Mouse (Mus musculus): ENCODE measurements at regions not wholly inside any gene's neighbourhood (a gene's known extent, or its start where the extent isn't known, plus 50 kb on each side); places are given as distances from the start of the nearest gene placed in this dataset.

DNA sequence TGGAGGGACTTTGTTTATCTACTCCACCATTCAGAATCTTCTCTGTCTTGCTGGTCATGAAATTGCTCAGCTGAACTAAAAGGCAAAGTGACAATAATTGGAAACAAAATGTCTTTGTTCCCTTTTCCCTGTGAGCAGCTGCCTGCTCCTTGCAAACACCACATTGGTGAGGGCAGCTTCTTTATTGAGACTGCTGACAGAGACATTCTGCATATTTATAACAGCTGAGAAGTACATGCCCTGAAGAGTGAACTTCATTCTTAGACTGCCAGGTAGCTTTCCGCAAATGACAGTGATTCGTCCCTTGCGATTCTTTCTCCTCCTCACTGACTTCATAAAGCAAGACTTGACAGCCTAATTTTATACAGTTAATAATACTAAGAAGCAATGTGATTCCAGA lies 237.0 kb downstream of the Cps1 start:
- DNase-seq (ENCODE audit: low spot score): no peak

DNA sequence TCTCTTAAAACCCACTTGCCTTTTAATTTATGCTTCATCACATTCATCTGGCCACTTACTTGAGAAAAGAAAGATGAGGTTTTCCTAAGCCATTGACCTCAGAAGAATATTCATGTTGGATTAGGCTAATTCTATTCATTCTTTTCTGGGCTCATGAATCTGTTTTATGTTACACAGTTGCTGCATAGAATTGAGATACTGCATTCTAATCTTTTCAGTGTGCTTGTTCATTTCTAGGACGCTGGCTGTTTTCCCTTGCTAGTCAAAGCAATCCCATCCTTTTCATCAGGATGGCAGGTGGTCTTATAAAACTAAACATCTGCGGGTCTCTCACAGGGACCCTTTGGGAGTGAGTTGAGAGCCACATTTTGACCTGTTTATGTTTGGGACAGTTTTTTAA lies 243.2 kb downstream of the Cps1 start:
- no peak for DNase-seq (ENCODE audit: low spot score)

DNA sequence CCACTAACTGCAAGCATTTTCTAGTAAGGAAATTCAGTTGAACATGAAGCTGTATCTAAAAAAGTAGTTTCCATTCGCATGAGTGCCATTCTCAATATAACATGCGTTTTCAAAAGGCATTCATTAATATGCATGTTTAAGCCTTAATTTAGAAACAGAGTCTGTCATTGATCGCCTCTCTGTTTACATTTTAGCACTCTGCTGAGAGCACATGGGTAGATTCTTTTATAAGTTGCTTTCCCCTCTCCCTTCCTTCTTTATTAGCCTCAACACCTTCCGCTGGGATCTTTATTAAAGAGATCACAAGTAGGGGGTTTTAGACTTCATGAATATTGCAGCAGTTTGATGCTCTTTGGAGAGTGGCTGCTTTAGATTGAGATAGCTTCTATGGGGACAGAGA lies 243.7 kb downstream of the Cps1 start:
- no peak for DNase-seq (ENCODE audit: low spot score)

DNA sequence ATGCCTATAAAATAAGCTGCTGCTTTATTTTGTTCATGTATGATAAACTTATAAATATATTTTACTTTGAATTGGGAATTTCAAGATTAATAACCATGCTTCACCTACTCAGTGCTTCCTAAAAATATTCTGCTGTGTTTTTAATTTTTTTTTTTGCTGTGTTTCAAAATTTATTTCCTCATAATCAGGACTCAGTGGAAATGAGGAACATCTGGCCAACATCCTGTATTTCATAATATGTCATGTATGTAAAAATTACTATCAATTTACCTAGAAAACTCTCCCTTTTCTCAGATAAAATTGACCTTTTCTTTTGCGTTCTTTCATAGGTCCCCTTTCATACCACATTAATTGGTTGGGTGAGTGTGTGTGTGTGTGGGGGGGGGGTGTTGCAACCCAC lies 259.5 kb downstream of the Cps1 start:
- no peak for DNase-seq (ENCODE audit: low spot score)

- no peak for DNase-seq (ENCODE audit: low spot score)
Observed at GRCm38 (mm10) chr1:67385377-67385776, 262.6 kb downstream of the Cps1 start.

DNA sequence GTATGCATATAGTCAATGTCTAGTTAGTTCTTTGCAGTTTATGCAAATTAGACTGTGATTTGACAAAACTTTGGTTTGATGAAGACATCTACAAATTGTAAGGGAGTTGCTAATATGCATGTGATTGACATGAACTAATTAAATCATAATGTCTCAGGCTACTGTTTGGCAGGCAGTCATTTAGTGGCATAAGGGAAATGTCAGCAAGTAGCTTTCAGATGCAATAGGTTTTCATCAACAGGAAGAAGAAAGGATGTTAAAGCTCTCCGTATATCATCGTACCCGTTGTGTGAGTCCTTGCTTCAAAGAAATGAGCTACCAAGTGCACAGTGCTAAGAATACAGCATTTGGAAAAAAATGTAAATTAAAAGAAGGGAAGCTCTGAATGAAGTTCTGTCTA lies 264.1 kb downstream of the Cps1 start:
- DNase-seq (ENCODE audit: low spot score): no peak

DNA sequence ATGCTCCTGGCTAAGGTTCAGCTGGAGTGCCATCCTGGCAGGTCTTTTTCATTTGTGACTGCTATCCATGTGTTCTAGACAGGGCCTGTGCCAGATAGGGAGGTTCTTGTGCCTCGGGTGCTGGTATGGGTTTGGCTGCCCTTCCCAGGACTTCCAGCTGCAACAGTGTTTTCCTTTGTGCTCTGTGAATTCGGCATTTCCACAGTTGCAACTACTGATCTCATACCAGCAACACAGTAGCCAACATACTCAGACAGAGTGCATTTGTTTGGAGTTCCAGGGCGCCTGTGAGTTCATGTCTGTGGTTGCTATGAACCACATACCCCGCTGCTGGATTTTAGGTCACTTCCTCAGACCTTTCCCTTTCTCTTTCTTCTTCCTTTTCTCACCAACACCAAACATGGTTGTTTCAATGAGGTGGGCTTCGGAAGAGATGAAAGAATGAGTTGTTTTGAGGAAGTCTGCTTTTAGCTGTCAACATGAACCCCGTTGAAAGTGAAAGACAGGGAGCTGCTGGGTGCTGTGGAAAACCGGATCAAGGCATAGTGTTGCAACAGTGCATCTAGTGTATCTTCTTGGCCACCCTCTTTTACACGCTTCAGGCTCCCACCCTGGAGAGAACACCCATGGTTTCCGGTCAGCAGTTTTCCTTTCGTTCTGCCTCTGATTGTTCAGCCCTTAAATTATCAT lies 275.1 kb downstream of the Cps1 start:
- no peak for DNase-seq (ENCODE audit: low spot score)

- DNase-seq (ENCODE audit: low spot score): no peak
Observed at GRCm38 (mm10) chr1:67409531-67409930, 286.7 kb downstream of the Cps1 start.

DNA sequence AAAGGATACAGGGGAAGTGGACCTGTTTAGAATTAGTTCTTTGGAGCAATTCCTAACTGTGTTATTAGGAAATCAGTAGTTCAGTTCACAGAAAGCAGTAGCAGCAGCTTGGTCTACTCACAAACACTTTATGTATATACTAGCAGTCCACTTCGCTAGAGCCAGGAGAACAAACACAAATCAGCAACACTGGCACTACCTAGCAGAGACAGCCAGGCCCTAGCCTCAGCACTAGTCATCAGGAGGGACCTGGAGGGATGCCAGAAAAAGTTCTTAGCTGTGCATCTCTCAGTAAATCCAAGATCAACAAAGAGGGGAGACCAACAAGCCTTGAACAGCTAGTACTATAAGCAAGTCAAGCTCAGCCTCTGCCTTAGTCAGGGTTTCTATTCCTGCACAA lies 294.4 kb downstream of the Cps1 start:
- DNase-seq (ENCODE audit: low spot score): no peak

DNA sequence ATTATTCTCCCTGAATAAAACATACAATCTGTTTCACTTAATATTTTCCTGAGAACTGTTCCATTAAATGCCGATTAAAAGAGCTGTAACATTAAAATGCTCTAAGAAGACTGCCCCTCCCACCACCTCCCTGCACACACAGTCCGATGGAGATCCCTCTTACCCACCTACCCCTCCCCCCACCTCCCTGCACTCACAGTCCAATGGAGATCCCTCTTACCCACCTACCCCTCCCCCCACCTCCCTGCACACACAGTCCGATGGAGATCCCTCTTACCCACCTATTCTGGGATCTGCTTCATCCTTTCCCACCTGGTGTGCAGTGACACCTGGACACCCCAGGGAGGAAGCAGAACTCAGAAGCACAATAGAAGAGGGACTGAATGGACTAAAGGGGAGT lies 305.6 kb downstream of the Cps1 start:
- no peak for DNase-seq (ENCODE audit: low spot score)

DNA sequence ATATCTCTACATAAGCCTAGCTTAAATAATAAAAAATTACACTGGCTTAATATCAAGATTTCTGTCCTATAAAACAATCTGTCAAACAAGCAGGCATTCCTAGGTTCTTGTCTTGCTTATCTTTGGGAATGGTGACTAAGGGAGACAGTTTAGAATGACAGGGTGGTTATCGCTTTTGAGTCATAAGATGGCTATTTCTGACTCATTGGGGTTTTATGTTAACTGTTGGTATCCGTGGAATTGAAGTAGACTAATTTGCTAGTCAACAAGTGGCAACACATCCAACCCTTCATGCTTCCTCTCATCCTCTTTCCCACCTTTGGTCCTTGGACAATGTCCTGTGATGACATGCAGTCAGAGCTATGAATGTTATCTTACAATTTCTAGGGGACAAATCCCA lies 328.0 kb downstream of the Cps1 start:
- no peak for DNase-seq (ENCODE audit: low spot score)

DNA sequence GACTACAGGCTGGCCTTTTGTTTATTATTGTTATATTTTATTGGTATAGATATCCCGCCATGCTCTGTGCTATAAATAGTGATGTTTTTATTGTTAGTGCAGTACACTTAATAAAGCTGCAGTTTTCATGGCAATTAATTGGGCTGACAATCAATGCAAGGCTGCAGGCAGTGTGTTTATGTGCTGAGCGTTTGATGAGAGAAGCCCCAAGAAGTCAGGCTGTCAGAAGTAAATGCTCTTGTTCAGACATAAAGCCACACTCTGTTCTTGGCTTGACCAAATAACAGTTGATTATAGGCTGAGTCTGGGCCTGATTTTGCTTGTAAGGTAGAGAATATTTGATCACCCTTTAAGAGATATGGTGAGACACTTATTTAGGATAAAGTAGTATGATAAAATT lies 341.4 kb downstream of the Cps1 start:
- no peak for DNase-seq (ENCODE audit: low spot score)

DNA sequence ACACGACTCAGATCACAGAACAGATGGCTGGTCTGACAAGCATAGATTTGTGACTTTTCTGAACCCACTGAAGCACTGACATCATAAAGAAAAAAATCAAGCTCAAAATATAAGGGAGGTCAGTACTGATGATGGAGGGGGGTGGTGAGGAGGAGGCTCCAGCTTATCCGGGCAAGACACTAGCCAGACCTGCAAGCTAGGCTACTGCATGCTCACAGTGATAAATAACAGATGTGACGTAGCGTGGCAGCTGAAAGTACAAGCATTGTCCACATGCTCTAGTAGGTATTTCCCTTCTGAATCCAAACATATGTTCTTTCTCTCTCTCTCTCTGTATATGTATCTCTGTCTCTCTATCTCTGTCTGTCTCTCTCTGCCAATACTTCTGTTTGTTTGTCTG lies 342.7 kb downstream of the Cps1 start:
- peak; percentile 55 for DNase-seq (ENCODE audit: low spot score)

DNA sequence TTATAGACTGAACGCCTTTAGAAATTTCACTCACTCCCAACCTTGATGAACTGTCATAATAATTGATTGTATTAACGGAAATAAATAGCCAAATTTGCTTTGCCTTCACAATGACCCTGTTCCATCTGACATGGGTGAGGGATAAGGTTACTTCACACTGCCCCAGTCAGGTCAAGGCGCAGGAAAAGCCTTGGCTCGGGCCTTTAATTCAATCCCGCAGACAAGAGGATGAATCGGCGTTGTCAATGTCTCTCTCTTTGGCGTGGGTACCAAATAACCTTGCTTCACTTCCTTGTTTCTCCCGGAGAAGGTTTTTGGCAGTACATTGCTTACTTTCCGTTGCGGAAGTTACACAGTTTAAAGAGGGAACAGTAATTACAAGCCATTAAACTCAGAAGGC lies 354.2 kb downstream of the Cps1 start:
- DNase-seq (ENCODE audit: low spot score): no peak

DNA sequence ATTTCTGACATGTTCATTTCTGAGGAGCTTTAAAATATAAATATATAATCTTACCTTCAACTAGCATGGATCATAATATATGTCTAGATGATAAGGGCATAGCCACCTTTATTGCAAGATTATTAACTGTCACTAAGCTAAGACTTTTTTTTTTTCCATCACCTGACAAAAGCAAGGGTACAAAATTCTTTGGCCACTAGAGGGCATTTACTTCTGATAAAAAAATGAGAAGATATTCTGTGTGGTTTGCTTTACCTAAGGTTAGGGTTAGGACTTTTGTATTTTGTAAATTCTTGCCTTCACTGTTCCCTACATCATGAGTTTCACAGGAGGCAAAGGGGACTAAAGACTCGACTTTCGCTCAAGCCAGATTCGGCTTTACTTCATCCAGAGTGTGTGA lies 355.1 kb downstream of the Cps1 start:
- DNase-seq (ENCODE audit: low spot score): no peak

DNA sequence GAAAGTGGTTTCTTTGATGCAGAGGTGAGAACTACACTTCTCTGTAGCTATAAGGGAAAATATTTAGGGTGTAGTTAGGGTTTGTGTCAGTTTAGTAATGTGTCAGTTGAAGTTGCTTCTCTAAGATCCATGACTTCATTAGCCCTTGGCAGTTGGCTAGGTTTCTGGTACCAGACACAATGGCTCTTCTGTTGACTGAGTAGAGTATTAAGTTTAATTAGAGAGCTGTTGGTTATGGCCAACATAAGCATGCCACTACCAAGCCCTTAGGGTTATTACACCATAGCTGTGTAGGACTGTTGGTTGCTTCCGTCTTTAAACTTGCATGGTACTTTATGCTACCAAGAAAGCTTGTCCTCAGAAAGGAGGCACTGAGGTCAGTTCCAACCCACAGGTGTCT lies 359.1 kb downstream of the Cps1 start:
- no peak for DNase-seq (ENCODE audit: low spot score)

- no peak for DNase-seq (ENCODE audit: low spot score)
Observed at GRCm38 (mm10) chr1:67504140-67504539, 381.3 kb downstream of the Cps1 start.

DNA sequence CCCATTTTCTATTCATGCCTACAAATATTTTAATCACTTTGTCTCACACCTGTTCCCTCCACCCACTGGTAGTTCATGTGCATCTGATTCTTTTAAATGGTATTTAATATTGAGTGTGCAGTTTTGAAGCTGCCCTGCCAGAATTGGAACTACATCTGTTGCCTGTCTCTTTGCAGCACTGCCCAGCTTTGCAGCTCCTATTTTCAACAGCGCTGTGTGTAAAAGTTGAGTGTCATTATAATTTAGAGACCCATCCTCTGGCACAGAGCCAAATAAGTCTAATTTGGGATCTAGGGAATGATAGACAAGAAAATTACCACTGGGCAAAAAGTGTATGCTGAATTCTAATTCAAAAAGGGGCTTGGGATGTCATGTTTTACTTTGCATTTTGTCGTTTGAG lies 382.9 kb downstream of the Cps1 start:
- DNase-seq (ENCODE audit: low spot score): no peak

DNA sequence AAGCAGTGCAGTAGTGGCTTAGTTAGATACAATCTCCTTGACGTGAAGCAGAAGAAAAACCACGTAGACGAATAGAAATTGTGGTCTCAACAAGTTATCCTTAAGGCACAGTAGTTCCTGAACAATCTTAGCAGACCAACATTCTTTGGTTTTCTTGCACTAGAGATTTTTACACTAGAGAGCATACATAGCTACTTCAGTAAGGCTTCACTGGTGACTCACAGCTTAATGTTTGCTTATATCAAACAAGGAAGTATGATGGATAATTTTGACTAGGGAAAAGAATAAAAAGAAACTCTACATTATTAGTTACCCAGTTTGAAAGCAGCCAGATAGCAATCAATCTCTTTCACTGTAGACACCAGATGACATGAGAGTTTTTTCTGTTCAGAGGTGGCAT lies 395.5 kb downstream of the Cps1 start:
- no peak for DNase-seq (ENCODE audit: low spot score)

- DNase-seq (ENCODE audit: low spot score): no peak
Observed at GRCm38 (mm10) chr1:67558728-67559127, 435.9 kb downstream of the Cps1 start.

- DNase-seq (ENCODE audit: low spot score): no peak
Observed at GRCm38 (mm10) chr1:67559179-67559578, 436.4 kb downstream of the Cps1 start.

GRCm38 (mm10) chr1:67571616-67572015 lies 448.8 kb downstream of the Cps1 start:
- DNase-seq (ENCODE audit: low spot score): no peak

GRCm38 (mm10) chr1:67579732-67580131 lies 456.9 kb downstream of the Cps1 start:
- DNase-seq (ENCODE audit: low spot score): no peak

Data from embryo, embryonic 10 days (tissue).